Mouse (Mus musculus) embryo, embryonic 9.5 days (tissue): ENCODE results near the gene Etv2.

Experiments
- DNase-seq: peaks from one replicate; pipeline ENCODE4 v3.0.0-alpha.2; 2017; ENCODE audit errors: extremely low spot score

The Etv2 gene

GRCm38 (mm10) chr7:30635752-30636151 is at the start of gene Etv2:
Gene Etv2, minus strand, starts transcription at chr7:30635852.
- no peak for DNase-seq

GRCm38 (mm10) chr7:30683425-30683824 is 47.8 kb upstream of the Etv2 start:
- no peak for DNase-seq

DNA sequence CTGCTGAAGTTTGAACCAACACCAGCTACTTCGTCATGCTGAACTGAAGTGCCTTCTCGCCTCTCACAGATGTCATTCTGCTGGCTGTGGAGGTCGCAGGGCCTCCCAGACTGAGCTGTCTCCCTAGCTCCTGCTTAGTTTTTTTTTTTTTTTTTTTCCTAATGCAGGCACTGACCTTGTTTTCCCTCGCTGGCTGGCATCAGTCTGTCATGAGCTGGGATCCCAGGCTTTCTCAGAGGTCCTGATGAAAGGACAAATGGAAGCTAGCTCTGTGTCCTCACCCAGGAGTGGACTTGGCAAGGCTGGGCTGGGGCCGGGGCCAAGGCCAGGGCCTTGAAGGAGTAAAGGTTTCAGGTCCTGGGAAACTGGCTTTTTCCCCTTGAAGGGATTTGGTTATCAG is 46.2 kb upstream of the Etv2 start:
- DNase-seq: no peak

- DNase-seq: no peak
Measured at GRCm38 (mm10) chr7:30678263-30678975, 42.8 kb upstream of the Etv2 start.

DNA sequence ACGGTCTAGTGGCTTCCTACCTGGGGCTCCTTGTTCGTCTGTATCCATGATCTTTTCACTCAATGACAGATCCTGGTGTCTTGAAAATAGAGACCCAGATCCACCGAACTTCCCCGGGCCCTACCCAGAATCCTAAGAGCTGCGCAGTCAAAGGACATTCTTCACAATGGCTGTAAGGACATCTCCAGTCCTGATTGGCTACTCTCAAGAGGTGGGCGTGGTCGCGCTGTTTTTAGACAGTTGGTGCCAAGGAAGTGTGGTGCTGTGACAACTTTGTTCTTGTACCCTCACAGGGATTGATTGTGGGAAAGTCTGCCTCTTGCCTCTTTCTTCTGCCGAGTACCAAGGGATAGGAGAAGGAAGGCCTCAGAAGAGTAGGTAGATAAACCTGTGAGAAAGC is 35.8 kb upstream of the Etv2 start, which contains the start of gene Pmis2:
TSS of gene Pmis2 (minus strand) at position 126 of the 400 bp plus-strand sequence.
- no peak for DNase-seq

DNA sequence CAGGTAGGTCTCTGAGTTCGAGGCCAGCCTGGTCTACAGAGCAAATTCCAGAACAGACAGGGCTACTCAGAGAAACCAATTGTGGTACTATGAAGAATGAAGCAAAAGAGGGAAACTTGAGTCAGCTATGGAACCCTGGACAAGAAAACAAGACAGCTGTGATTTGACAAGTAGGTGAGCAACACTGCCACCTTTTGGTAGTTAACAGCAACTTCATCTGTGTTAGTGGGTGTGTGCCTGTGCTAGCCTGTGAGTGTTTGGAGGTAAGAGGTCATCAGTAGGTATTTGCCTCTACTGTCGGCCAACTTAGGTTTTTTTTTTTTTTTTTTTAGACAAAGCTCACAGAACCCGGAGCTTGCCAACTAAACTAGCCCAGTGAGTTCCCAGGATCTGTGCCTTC is 33.6 kb upstream of the Etv2 start:
- DNase-seq: peak; percentile 2

GRCm38 (mm10) chr7:30665321-30665720 is 29.7 kb upstream of the Etv2 start:
- DNase-seq: peak; percentile 11

- peak; percentile 91 for DNase-seq
Measured at GRCm38 (mm10) chr7:30664529-30665200, 29.0 kb upstream of the Etv2 start, which contains the start of gene Haus5. Gene Haus5, minus strand, starts transcription at chr7:30664994.

GRCm38 (mm10) chr7:30649591-30650540 is 14.2 kb upstream of the Etv2 start, which contains the start of gene Rbm42:
Gene Rbm42, minus strand, starts transcription at chr7:30650317.
- DNase-seq: peak; percentile 95

GRCm38 (mm10) chr7:30639083-30639482 is 3.4 kb upstream of the Etv2 start:
- no peak for DNase-seq

GRCm38 (mm10) chr7:30636395-30636794 is 743 bp upstream of the Etv2 start:
- DNase-seq: no peak

GRCm38 (mm10) chr7:30634621-30635020 is 1.0 kb downstream of the Etv2 start:
- DNase-seq: peak; percentile 84

GRCm38 (mm10) chr7:30633762-30634412 is 1.8 kb downstream of the Etv2 start:
- no peak for DNase-seq

DNA sequence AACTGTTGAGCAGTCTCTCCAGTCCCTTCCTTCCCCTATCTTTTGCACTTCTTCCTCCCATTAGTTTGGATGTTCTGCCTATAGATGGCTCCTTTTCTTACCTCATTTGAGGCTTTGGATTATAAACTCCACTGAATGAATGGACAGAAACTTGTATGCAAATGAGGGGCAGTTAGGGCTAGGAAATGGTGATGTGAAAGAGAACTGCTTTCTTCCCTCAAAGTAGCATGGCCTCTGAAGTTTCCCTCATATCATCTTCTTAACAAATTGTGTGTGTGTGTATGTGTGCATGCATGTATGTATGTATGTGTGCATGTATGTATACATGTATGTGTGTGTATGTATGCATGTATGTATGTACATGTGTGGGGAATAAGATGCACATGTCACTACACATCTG is 6.6 kb downstream of the Etv2 start:
- no peak for DNase-seq

DNA sequence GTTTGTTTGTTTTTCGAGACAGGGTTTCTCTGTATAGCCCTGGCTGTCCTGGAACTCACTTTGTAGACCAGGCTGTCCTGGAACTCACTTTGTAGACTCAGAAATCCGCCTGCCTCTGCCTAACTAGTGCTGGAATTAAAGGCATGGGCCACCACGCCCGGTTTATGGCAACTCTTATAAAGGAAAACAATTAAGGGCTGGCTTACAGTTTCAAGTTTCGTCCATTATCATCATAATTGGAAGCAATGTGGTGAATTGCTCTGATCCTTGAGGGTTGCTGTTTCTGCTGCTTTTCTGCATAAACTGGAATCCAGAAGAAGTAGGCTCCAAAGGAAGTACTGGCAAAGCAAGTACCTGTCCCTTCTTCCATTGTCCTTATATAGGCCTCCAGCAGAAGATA is 9.0 kb downstream of the Etv2 start:
- no peak for DNase-seq

- DNase-seq: peak; percentile 88
Measured at GRCm38 (mm10) chr7:30625530-30626384, 9.9 kb downstream of the Etv2 start, which contains the start of gene Cox6b1. Gene Cox6b1, minus strand, starts transcription at chr7:30626151.

DNA sequence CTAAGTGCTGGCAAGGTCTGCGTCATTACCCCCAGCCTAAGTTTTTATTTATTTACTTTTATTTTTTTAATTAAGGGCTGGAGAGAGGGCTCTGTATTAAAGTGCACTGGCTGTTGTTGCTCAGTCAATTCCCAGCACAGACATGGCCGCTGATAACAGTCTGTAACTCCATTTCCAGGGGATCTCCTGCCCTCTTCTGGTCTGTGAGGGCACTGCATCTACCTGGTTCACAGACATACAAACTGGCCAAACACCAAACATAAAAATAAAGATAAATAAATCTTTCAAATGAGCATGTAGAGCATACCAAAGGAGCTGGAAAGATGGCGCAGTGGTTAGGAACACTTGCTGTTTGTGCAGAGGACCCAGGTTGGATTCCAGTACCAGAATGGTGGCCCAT is 16.4 kb downstream of the Etv2 start:
- DNase-seq: no peak

DNA sequence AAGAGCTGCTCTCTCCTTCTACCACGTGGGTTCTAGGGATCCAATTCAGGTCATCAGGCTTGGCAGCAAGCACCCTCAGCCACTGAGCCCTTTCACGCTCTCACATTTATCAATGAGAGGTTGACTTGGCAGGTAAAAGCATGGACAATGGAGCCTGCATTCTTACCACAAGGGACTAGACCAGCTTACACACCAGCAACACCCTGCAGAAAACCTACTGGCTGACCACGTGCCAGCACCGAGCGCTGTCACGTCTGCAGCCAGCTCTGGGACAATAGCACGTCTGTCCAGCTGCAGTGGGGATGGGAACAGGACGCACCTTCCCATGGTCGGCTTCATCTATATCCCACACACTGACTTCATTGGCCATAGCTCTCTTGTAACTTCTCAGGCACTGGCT is 17.0 kb downstream of the Etv2 start:
- DNase-seq: no peak

DNA sequence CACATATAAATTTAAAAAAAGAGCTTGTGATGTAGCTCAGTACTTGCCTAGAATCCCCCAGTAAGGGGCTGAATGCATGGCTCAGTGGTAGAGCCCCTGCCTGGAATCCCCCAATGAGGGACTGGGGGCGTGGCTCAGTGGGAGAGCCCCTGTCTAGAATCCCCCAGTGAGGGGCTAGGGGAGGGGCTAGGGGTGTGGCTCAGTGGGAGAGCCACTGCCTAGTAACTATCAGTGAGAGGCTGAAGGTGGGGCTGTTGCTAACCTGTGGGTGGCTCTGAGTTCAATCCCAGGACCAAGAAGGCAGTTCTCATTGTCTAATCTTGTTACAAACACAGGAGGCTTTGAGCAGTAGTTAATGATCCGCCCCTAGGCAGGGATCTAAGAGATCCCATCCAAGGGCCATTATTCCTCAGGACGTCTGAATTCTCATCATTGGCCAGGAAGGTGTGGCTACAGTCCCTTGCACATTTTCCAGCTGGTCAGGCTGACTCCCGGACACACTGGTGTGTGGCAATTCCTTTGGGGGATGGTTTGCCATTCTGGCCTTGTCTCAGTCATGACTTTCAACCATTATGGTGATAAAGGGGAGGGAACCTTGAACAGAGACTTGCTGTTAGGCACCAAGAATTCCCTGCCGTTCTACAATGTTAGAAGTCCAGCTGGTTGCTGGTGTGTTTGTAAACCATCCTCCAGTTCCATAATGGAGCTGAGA is 20.4 kb downstream of the Etv2 start:
- no peak for DNase-seq

DNA sequence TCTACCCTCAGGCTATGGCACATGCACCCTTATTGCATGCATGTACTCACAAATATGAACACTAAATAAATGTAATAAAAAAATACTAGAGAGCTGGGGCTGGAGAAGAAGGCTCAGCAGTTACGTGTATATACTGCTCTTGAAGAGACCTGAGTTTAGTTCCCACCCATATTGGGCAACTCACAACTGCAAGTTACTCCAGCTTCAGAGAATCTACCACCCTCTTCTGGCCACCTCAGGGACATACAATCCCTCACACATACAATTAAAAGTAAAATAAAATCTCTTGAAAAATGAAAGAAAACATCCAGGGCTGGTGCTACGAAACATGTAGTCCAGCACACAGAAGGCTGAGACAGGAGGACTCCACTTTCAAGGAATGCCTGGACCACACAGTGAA is 21.2 kb downstream of the Etv2 start:
- DNase-seq: no peak
